Mouse (Mus musculus): ENCODE measurements around the gene Rangrf.
A peak's percentile ranks its signal among the peaks of the same experiment; 100 is the strongest.
"Not testable (repeated sequence)": the region's sequence is repeated elsewhere in the genome, so short reads cannot be mapped to it uniquely, and the experiment has no call there.

Gene Rangrf

GRCm38 (mm10) chr11:68975085-68975484 lies at the start of gene Rangrf:
Rangrf (minus strand) TSS chr11:68975185.
- no peak for DNase-seq

DNA sequence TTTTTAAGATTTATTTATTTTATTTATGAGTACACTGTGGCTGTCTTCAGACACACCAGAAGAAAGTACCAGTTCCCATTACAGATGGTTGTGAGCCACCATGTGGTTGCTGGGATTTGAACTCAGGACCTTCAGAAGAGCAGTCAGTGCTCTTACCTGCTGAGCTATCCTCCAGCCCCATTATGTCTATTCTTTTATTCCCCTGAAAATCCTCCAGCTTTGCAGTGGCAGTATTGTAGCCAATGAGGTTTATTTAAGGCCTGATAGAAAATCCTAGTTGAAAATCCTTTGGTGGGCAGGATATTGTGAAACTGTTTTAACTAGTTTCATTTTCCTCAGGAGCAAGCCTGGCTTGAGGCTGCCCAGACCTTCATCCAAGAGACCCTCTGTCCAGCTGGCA lies 45.7 kb upstream of the Rangrf start:
- DNase-seq, result no peak

DNA sequence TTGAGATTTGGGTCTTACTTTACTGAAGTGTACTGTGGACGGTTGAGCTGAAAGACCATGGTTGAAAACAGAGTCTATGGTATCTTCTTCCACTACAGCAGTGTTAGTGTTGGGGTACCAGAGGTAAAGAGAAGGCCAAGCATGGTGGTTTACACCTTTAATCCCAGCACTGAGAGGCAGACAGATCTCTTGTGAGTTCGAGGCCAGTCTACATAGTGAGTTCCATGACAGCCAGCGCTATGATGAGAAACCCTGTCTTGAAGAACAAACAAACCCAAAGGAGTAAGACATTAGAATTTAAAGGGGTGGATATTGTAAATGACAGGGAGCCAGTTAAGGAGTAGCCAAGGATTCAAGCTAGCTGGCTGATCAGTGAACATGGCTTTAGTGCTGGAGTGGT lies 41.8 kb upstream of the Rangrf start:
- no peak for DNase-seq

- DNase-seq, result peak; percentile 85
Measured at GRCm38 (mm10) chr11:69015644-69016441, 40.9 kb upstream of the Rangrf start, which contains the start of gene Ctc1. Ctc1 (plus strand) TSS chr11:69015911.

- DNase-seq, result peak; percentile 84
Measured at GRCm38 (mm10) chr11:69012071-69012601, 37.2 kb upstream of the Rangrf start.

DNA sequence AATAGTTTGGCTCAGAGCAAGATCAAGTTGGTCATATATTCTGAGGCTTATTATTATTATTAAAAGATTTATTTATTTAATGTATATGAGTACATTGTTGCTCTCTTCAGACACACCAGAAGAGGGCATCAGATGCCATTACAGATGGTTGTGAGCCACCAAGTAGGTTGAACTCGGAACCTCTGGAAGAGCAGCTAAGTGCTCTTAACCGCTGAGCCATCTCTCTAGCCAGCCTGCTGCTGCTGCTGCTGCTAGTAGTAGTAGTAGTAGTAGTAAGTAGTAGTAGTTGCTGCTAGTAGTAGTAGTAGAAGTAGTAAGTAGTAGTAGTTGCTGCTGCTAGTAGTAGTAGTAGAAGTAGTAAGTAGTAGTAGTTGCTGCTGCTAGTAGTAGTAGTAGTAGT lies 36.5 kb upstream of the Rangrf start:
- not testable (repeated sequence) for DNase-seq

GRCm38 (mm10) chr11:69010400-69011323 lies 35.7 kb upstream of the Rangrf start:
- DNase-seq, result no peak

GRCm38 (mm10) chr11:69009508-69009907 lies 34.5 kb upstream of the Rangrf start:
- no peak for DNase-seq

DNA sequence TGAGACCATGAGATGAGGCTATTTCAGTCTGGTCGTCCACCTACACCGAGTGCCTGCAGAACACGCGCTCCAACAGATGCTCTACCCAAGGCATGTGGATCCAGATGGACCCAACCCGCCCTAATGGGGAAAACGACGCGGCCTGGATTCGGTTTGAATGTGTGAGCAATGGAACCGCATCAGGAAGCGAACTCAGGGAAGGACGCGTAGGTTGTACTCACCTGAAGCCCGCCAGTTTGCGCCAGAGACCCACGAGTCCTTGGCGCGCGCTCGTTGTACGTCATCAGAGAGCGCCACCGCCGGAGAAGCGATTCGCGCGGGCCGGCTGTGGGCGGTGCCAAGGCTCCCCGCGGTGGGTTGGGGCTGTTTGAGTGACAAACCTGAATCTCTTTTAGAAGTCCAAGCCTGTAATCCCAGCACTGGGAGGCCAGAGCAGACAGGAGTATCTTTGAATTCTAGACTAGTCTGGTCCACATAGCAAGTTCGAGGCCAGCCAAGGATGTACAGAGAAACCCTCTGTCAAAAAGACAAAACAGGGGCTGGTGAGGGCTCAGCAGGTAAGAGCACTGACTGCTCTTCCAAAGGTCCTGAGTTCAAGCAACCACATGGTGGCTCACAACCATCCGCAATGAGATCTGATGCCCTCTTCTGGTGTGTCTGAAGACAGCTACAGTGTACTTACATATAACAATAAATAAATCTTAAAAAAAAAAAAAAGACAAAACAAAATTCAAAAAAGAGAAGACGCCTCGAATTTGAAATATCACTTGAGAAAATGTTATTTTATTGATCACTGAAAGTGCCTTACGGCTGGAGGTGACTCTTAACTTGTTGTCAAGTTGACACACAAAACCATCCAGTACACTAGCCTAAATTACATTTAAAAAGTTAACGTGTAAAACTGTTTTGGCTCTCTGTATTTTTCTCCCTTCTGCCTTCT lies 33.5 kb upstream of the Rangrf start, which contains the start of gene Pfas:
Gene Pfas, minus strand, starts transcription at position 279 of the 940 bp plus-strand sequence.
- DNase-seq, result peak; percentile 91

GRCm38 (mm10) chr11:69006575-69006974 lies 31.6 kb upstream of the Rangrf start:
- DNase-seq, result not testable (repeated sequence)

GRCm38 (mm10) chr11:69005193-69005592 lies 30.2 kb upstream of the Rangrf start:
- DNase-seq, result no peak

- no peak for DNase-seq
Measured at GRCm38 (mm10) chr11:69003592-69003991, 28.6 kb upstream of the Rangrf start.

DNA sequence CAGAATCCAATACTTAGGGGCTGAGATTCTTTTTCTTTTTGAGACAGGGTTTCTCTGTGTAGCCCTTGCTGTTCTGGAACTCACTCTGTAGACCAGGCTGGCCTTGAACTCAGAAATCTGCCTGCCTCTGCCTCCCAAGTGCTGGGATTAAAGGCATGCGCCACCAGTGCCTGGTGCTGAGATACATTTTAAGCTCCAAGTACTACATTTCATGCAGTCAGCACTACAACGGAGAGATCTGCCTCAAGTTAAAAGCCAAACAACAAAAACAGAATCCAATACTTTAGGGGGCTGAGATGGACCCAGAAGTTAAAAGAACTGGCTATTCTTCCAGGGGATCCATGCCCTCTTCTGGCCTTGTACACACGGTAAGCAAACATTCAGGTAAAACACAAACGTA lies 27.8 kb upstream of the Rangrf start:
- not testable (repeated sequence) for DNase-seq

DNA sequence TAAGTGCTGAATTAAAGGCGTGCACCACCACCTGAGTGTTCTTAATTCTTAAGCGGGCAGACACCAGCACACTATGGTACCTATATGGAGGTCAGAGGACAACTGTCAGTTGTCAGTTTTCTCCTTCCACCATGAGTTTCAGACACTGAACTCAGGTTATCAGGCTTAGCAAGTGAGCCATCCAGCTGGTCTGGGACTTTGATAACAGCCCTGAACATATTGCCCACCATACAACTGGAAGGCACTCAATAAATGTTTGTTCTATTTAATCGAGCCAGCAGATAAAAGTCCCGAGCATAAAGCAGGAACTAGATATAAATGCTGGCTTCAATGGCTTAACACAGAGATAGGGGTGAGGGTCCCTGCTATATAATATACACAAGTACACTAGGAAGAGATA lies 22.1 kb upstream of the Rangrf start:
- DNase-seq, result no peak

DNA sequence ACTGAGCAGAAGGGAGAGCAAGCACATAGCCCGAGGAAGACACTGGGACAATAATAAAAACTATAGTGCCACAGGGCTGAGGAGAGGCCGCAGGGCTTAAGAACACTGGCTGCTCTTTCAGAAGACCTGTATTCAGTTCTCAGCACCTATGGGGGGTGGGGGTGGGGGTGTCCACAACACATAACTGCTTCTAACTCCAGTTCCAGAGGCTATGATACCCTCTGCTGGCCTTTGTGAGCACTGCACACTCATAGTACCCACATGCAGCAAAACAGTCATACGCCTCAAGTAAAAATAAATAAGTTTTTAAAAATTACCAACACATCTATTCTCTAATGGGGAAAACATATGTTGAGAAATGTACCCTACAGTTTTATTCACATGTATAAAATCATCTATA lies 19.4 kb upstream of the Rangrf start:
- DNase-seq, result no peak

DNA sequence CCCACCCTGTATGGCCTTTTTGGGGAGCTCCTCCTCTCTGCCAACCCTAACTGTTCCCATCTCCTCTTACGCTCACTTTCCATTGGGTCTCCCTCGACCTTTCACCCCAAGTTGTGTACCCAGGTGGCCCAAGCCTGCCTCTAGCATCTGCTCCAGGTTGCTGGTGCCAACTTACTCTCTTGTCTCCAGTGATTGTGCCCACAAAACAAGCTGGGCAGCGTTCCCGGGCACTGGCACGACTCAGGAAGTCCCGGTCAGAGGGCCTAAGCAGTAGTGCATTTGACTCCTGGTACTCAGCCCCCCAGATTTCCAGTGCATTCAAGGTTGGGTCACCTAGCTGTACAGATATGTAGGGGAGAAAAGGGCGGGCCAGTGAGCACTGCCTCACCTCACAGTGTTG lies 18.1 kb upstream of the Rangrf start:
- DNase-seq, result peak; percentile 58

DNA sequence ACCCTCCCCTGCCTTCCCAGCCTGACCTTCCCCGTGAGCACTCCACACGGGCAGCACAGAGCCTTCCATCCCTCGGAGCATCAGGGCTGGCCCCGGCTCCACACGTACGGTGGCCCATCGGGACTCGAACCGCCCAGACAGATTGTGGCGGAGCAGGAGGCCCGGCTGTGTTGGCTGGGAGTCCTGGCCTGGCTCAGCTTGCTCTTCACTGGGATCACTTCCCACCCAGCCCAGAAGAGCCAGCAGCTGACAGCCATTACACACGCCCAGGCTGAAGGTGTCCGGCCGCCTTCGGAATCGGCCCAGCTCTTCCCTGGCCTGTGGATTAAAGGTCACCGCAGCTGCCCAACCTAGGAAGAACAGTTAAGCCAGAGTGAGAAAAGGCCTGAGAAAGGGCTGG lies 13.4 kb upstream of the Rangrf start:
- peak; percentile 74 for DNase-seq

GRCm38 (mm10) chr11:68987365-68987882 lies 12.4 kb upstream of the Rangrf start:
- DNase-seq, result no peak

DNA sequence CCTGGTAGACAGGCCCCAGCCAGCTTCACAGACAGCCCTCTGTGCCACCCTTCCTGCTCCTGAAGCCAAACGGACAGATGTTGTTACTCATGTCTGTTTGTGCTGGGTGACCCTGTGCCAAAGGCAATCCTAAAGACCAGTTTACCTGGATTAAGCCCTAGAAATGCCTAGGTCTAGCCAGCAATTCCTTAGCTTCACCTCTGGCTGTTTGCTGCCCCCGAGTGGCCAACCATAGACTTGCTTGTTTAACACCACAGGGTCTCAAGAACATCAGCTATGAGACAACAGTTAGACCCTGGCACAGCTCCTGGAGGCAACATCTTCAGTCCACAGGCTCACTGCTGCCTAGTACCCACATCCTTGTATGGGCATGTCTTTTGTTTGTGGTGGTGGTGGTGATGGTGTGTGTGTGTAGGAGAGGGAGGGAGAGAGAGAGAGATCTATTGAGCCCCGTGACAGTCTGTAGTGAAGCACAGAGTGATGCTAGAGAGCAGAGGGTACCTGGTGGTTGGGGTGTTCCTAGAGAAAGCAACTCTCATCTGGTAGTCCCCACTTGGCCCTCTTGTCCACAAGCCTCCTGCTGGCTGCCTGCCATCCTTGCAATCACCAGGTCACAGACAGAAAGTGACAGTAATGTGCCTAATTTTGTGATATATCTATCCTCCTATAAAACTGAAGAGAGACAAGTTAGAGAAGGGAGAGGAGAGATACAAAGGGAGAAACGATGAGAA lies 7.8 kb upstream of the Rangrf start:
- peak; percentile 70 for DNase-seq

- no peak for DNase-seq
Measured at GRCm38 (mm10) chr11:68980919-68981318, 5.9 kb upstream of the Rangrf start.

- DNase-seq, result no peak
Measured at GRCm38 (mm10) chr11:68979320-68979733, 4.3 kb upstream of the Rangrf start.

Measured in cerebellum, adult 8-10 months (tissue).